Mouse (Mus musculus): Measurements from ENCODE around the gene Ccl17.

GRCm38 (mm10) chr8:94857011-94857345 lies 46.7 kb downstream of the Ccl17 start:
- TF ChIP-seq ZC3H11A (IDR thresholded peaks at IDR 0.05; ENCODE audit: borderline replicate concordance, low read depth, low read length) (no peak), HCFC1 (IDR thresholded peaks at IDR 0.05; ENCODE audit: borderline replicate concordance, insufficient read depth, low read length) (no peak)
